In the genomic region with DNA sequence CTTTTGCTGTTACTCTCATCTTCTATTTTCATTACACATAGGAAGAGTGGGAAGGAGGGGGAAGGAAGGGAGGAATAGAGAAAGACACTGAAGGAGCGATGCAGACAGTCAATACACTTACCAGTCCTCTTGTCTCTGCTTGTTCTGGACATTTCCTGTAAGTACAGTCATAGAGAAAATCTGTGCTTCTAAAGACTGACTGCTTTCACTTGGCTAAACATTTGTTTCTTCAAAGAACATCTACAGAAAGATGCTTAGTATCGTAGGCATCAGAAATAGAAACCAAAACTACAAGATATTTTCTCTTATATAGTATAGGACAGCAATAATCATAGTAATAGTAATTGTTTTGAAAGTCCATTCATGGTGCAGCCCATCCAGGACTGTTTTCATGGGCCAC, we compare ENCODE assay signal across 27 mouse cellular contexts.
"Had no signal": no experiment of that assay in that cellular context is flagged by ENCODE, and none has a peak within 500 bp of the region (broad histone marks: within the 10 kb centered on the region; RNA-seq: fewer than 3 reads in every experiment).

No protein-coding gene starts in this region.

- DNase-seq: gastrocnemius, adult 2 months; gastrocnemius, postnatal 10 days; gastrocnemius, postnatal 25 days; heart, adult 18-20 months; heart, postnatal 10 days; heart, postnatal 4 days; kidney, adult 11 months; kidney, adult 2 months; kidney, adult 9 months; kidney, postnatal 14 days; kidney, postnatal 36 days; layer of hippocampus, adult 9-11 months; layer of hippocampus, postnatal 36 days; left cerebral cortex, postnatal 4 days had no signal

- H3K4me2 ChIP-seq: heart, embryonic 12.5 days; hindbrain, embryonic 12.5 days; hindbrain, embryonic 14.5 days; kidney, embryonic 15.5 days; limb, embryonic 13.5 days; limb, embryonic 15.5 days; liver, embryonic 12.5 days had no signal

- ATAC-seq: hindbrain, postnatal 0 days; intestine, embryonic 16.5 days; liver, embryonic 12.5 days had no signal

- H3K9ac ChIP-seq: heart, embryonic 12.5 days; hindbrain, embryonic 12.5 days; hindbrain, embryonic 14.5 days; kidney, embryonic 15.5 days; limb, embryonic 13.5 days; limb, embryonic 15.5 days; liver, embryonic 12.5 days; liver, embryonic 14.5 days had no signal

- H3K9me3 ChIP-seq: heart, embryonic 10.5 days; heart, embryonic 12.5 days; hindbrain, embryonic 10.5 days; hindbrain, embryonic 12.5 days; kidney, embryonic 15.5 days; limb, embryonic 13.5 days; limb, embryonic 15.5 days; liver, embryonic 12.5 days had no signal

- H3K4me1 ChIP-seq: heart, embryonic 10.5 days; hindbrain, embryonic 10.5 days; hindbrain, embryonic 12.5 days; limb, embryonic 15.5 days had no signal

- H3K27ac ChIP-seq: gastrocnemius, adult 2 months; heart, embryonic 10.5 days; hindbrain, embryonic 10.5 days; hindbrain, embryonic 12.5 days; hindbrain, embryonic 14.5 days; hindbrain, postnatal 0 days; kidney, embryonic 15.5 days; kidney, postnatal 0 days; limb, embryonic 13.5 days; limb, embryonic 15.5 days; liver, embryonic 12.5 days; liver, embryonic 14.5 days had no signal

- H3K4me3 ChIP-seq: gastrocnemius, adult 2 months; heart, embryonic 10.5 days; heart, embryonic 12.5 days; hindbrain, embryonic 10.5 days; hindbrain, embryonic 12.5 days; kidney, embryonic 15.5 days; limb, embryonic 13.5 days; limb, embryonic 15.5 days; liver, embryonic 12.5 days had no signal

- H3K27me3 ChIP-seq: heart, embryonic 12.5 days; hindbrain, embryonic 12.5 days; kidney, embryonic 15.5 days; limb, embryonic 13.5 days; limb, embryonic 15.5 days; liver, embryonic 12.5 days had no signal

- H3K36me3 ChIP-seq: heart, embryonic 10.5 days; heart, embryonic 12.5 days; hindbrain, embryonic 10.5 days; hindbrain, embryonic 12.5 days; kidney, embryonic 15.5 days; limb, embryonic 13.5 days; limb, embryonic 15.5 days; liver, embryonic 12.5 days had no signal
